Mouse (Mus musculus): ENCODE data around the gene Ppp4r4.

- TF ChIP-seq MAFK (IDR thresholded peaks at IDR 0.05; ENCODE audit: insufficient read depth, low read depth, low read length) (no peak), ZNF384 (IDR thresholded peaks at IDR 0.05; ENCODE audit: low read depth, low read length) (no peak), ZC3H11A (IDR thresholded peaks at IDR 0.05; ENCODE audit: borderline replicate concordance, low read depth, low read length) (no peak), HCFC1 (IDR thresholded peaks at IDR 0.05; ENCODE audit: borderline replicate concordance, insufficient read depth, low read length) (no peak), CHD2 (IDR thresholded peaks at IDR 0.05; ENCODE audit: low read depth, low read length) (no peak)
These were observed 8.3 kb downstream of the Ppp4r4 start for GRCm38 (mm10) chr12:103540429-103540828.

Data from ES-E14 (cell line).